Mouse (Mus musculus) 416B (cell line): ENCODE data around the gene Cntnap4.

ENCODE experiments used
- DNase-seq: peaks from one replicate; pipeline ENCODE4 v3.0.0; 2011; ENCODE audit warnings: low read depth

Gene Cntnap4

DNA sequence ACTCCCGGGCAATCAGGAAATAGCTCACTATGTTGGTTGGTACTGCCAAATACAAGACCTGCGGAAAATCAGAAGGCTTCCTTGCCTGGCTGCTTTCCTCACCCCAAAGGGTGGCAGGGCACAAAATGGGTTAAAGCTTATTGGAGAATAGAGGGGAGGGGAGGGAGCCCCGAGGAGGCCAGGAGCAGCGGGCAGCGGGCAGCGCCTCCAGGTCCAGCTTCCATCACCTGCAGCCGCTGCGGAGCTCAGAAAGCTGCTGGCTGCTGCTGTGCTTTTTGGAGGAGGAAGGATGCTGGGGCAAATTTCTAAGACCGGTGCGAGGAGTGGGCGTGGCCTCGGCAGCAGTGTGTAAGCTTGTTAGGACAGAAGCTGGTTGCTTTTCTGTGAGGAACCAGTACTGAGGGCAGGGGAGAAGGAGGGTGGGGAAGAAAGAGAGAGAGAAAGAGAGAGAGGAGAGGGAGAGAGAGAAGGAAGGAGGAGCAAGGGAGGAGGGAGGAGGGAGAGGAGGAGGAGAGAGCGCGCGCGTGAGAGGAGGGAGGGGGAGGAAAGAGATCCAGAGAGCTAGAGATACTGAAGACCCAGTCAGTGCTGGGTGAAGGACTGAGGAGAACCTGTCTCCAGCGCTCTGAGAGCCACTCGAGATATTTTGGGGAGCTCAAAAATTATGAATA, at the start of gene Cntnap4:
Gene Cntnap4, plus strand, starts transcription at position 573 of the 671 bp plus-strand sequence.
- no peak for DNase-seq

DNA sequence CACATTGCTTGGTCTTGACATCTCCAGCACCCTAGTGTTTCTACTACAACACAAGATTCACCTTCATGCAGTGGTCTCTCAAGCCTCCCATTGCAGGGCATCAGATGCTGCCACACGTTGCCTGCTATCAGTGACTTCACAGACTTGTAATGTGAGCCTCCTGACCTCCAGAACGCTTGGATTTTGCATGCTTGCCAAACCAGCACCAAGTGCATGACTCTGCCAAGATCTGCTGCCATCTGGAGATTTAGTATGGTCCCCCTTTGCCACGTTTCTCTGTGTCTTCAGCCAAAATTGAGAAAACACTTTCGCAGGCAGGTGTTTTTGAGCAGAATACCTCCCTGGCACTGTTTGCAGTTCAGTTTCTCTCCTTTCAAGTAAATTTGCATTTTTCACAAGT, 12.5 kb upstream of the Cntnap4 start:
- no peak for DNase-seq

GRCm38 (mm10) chr8:112570541-112570940, 698 bp downstream of the Cntnap4 start:
- DNase-seq = no peak

DNA sequence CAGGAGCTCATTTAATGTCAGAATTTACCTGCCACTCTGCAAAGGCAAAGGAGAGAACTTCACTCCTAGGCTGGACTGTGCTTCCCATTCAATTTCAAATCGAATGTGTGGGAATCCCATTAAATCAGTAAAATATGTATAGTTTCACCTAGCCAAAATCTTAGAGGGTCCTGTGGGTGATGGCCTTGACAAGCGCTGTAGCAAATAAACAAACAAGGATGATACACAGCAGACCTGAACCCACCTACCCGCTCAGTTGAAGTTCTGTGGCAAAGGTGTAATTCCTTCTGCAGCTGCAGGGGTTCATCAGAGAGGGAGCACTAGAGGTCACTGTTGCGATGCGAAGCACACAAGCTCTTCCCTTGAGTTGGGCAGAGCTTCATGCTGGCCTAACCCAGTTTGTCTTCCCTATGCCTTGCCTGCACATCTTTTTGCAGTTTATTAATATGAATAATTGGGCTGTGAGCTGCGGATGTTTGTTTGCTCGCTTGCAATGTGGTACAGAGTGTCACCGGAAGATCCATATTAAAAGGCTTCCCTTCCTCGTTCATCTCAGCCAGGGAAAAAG, 1.6 kb downstream of the Cntnap4 start:
- DNase-seq = no peak

- DNase-seq = no peak
These were observed 11.6 kb downstream of the Cntnap4 start for GRCm38 (mm10) chr8:112581473-112581872.

GRCm38 (mm10) chr8:112583440-112583839, 13.6 kb downstream of the Cntnap4 start:
- no peak for DNase-seq

GRCm38 (mm10) chr8:112588357-112589051, 18.7 kb downstream of the Cntnap4 start:
- no peak for DNase-seq

DNA sequence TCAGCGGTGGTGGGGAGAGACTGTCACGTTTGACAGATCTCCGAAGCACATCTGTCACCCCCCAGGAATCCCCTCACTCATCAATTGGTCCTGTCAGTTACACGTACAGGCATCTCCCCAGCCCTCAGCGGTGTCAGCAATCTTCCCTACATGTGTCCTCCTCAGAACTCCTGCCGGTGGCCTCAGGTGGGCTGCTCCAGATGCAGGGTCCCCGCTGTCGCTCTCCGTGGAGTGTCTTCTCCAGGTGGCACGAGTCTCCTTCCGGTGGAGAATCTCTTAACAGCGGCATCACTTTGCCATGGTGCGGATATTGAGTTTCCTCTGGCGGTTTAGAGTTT, 19.2 kb downstream of the Cntnap4 start:
- DNase-seq = no peak

DNA sequence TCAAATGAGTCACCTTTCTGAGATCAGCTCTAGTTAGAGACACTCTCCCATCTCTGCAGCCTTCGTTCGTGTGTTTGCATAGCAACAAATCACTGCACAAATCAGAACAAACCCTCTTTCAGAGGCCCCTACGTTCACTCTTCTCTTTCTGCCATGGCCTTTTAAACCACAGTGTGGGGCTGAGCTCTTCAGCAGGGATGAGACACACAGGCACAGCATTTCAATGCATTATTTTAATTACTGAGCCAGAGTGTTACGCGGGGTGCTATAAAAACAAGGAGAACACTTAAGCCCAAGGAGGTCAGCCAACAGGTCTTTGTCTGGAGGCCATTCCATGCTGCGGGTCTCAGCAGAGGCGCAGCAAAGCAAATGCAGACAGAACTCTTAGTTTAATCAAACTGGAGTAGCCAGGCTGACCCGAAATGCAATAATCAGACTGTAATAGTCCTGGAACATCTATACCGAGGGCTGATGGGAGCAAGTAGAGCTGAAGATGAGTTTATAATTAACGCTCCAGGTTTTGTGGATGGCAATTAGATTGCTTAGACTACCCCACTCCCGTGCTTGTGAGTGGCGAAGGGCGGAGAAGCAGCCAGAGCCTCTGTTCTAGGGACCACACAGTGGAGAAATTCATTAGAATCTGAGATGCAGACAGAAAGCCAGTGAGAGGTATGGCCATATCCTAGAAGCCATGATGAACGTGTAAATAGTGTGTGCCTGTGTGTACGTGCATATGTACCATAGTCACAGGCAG, 26.4 kb downstream of the Cntnap4 start:
- DNase-seq = no peak

GRCm38 (mm10) chr8:112599975-112600374, 30.1 kb downstream of the Cntnap4 start:
- no peak for DNase-seq

DNA sequence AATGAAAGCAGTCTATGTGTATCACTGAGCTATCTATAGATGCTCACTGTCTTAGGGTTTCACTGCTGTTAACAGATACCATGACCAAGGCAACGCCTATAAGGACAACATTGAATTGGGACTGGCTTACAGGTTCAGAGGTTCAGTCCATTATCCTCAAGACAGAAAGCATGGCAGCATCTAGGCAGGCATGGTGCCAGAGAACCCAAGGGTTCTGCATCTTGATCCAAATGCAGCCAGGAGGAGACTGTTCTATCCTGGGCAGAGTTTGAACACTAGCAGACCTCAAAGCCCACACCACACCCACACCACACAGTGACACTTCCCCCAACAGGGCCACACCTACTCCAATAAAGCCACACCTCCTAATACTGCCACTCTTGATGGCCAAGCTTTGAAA, 31.3 kb downstream of the Cntnap4 start:
- DNase-seq = no peak

- no peak for DNase-seq
These were observed 40.3 kb downstream of the Cntnap4 start for GRCm38 (mm10) chr8:112610121-112610520.

DNA sequence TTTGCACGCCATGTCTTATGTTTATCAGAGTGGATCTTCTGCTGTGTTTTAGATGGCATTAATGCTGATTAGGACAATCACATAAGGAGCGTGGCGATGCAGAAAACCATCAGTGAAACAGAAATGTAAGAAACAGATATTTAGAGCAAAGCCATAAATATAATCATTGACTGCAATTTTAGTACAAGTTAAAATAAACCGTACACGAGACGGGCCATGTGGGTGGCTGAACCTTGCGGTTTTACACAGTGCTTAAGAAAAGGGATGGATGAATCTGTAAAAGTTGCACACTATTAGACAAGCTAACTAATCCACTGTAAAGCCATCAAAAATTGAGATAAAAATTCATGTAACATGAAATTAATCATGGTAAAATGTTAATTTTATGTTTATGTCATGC, 58.9 kb downstream of the Cntnap4 start:
- no peak for DNase-seq

DNA sequence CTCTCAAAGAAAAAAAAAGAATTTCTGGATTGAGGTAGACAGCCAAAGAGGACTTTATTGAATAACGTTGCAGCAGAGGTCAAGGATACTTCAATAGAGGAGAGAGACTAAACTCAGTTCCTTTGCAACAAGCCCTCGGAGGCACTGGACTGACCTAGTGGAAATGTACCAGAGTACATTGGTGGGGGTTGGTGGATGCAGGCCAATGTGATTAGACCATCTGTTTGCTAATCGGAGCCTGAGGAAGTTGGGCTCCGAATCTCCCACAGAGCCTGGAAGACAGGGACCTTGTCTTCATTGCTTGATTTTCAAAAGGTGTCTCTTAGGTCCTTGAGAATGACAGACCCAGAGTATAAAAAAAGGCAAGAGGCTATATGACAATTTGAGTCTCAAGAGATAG, 82.8 kb downstream of the Cntnap4 start:
- DNase-seq = no peak

- no peak for DNase-seq
These were observed 83.4 kb downstream of the Cntnap4 start for GRCm38 (mm10) chr8:112653276-112653675.

DNA sequence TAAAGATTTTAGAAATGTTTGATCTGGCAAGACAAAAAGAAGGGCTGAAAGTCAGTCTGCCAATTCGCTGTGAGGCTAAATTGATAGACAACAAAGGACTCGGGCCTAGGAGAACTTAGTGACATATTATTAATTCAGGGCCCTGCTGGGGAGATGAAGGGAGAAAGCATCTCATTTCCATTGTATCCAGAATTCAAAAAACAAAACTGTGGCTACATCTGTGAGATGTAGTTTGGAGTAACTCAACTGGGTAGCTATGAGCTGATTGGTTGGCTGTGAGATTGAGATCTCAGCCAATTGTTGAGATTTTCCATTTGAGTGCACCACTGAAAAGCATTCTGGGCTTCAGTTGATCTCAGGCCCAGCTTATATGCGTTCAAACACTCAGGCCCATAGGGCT, 84.2 kb downstream of the Cntnap4 start:
- no peak for DNase-seq

DNA sequence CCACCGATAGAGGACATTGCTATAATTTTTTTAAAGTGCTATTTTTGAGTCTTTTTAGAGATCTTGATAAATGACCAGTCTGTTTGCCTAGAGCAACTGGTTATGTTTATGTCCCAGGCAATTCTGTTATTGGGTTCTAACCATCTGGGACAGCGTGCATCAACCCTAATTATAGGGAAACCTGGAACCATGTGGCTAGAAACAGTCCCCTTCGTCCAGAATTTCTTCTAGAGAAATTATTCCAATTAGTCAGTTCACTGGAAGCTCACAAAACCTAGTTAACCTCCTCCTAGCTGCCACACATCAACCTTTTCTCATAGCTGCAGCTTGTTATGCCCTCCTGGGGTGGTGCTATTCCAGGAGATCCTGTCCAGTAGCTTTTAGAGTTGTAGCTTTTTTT, 94.2 kb downstream of the Cntnap4 start:
- DNase-seq = no peak

GRCm38 (mm10) chr8:112674671-112675070, 104.8 kb downstream of the Cntnap4 start:
- DNase-seq = no peak

GRCm38 (mm10) chr8:112681757-112682156, 111.9 kb downstream of the Cntnap4 start:
- no peak for DNase-seq

- DNase-seq = no peak
These were observed 125.9 kb downstream of the Cntnap4 start for GRCm38 (mm10) chr8:112695708-112696107.

DNA sequence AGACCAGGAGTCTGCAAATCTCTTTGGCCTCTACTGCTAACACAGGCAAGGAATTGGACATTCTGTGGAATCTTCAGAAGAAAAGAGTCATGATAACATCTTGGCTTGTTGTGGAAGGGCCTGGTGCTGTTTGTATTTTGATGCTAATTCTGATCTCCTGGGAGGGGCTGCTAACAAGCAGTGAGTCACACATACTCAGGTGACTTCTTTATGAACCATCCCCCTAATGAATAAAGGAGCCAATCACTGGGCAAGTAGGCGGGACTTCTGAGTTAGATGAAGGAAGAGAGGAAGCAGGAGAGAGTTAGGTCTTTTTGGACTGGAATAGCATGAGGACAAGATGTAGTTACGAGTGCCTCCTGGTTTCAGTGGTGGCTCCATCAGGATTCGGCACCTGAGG, 128.3 kb downstream of the Cntnap4 start:
- no peak for DNase-seq

DNA sequence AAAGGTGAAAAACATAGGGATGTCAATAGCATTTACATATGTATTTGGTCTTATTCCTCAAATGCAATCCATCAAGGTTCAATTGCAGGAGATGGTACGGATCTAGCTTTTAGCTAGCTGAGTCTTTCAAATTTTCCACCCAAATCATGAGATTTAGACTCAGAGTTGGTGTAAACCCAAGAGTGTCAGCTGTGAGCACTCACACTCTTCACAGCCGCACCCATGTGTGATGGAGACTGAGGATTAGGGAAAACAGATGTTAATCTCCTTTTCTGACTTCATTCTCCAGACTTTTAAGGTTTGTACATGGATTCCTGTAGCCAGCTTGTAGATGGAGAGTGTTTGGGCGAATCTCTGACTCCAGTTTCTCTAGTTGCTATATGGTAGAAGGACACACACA, 147.1 kb downstream of the Cntnap4 start:
- DNase-seq = no peak

- no peak for DNase-seq
These were observed 155.1 kb downstream of the Cntnap4 start for GRCm38 (mm10) chr8:112724918-112725317.
